Mouse (Mus musculus) spleen, postnatal 36 days (tissue): ENCODE data around the gene Man1c1.

Experiments
- DNase-seq, 2 experiments: peaks; one replicate each; pipeline ENCODE4 v3.0.0; 2022; ENCODE audit warnings: low spot score in 2 of 2, mixed read lengths in 1 of 2

Man1c1 gene

DNA sequence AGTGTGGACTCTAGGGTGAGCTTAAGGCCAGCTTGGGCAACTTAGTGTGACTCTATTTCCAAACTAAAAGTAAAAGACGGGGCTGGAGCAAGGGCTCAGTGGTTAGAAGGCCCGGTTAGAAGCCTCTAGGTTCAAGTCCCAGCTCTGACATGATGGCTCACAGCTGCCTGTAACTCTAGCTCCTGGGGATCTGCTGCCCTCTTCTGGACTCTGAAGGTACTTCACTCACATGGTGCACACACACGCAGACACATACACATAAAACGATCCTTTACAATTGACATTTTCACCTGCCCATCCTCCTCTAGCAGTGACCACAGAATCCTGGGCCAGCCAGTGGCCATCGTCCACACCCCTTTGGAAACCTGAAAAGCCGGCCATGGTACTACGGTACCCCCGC is 154.2 kb downstream of the Man1c1 start:
- DNase-seq, result no peak

DNA sequence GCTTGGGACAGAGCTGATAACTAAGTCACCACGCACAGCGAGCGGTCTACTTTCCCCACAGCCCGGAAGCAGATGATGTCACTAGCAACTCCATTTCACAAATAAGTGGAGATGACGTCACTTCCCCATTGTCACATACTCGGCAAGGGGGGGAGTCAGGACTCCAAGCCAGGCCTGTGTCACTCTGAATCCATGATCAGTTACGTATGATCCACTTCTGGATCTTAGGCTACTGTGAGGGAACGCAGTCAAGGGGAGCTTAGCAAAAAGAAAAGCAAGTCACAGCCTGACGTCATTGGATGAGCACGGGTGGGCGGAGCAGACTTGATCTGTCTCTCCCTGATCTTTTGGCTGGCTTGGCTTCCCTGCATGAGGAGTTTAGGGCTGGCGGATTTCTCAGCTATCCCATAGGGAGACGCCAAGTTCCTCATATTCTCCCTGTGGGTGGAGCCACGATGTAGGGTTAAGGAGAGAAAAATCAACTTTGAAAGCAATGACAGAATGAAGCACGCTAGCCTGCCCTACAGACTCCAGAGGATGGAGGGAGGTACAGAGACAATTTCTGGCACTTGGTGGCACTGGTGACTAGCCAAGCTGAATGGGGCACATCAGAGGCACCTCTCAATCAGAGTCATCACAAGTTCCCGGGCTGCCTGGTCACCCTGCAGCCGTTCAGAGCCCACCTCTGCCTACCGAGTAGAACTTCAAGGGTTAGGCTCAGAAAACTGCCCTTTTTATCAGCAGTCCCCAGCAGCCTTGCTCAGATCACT is 155.7 kb downstream of the Man1c1 start:
- no peak for DNase-seq

DNA sequence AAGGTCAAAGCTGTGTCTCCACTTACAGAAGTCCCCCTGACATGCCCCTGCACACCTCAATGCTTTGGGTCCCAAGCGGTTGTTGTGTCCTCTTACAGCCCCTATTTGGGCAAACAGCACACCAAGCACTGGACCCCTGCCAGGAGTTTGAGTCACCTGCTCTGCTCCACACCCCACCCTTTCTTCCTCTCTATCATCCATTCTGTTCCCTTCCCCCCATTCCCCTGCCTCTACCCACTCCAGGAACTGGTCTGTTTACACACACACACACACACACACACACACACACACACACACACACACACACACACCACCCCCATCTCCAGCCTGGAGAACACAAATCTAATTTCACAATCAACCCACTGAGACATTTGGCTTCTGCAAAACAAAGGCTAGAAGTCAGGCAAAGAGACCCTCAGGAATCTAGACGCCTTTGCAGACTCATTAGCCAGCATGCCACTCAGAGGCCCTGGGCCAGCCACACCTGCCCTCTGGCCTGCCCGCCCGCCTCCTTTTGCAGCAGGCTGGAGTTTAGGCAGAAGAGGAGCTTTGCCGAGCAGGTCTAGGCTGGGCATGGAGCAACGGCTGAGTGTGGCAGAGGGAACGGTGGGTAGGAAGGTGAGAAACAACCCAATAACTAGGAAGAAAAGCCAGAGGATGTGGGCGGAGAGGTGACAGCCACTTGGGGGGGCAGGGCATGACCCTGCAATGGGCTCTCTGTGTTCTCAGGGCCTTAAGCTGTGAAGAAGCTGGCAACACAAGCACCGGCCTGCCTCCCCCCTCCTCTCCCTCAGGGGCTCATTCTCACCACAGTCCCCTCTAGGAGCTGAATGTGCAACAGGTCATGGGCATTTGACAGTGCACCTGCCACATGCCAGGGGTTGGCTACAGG is 157.0 kb downstream of the Man1c1 start:
- DNase-seq, result no peak

DNA sequence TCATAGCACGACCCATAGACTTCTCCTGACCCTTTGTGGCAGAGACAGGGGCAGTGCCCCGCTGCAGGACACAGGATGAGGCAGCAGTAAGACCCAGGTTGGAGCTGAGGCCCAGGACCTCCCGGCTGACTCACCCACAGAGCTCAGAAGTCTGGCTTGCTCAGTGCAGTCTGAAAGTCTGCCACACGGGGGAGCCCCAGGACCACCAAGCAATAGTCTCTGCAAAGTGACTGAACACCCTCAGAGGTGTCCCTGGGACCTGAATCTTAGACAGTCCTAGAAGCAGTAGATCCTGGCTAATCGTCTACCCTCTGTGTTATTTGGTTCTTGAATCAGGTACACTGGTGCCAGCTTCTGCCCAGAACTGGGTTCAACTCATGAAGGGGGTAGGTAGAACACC is 160.8 kb downstream of the Man1c1 start:
- DNase-seq, result peak; percentile 81 to 85

DNA sequence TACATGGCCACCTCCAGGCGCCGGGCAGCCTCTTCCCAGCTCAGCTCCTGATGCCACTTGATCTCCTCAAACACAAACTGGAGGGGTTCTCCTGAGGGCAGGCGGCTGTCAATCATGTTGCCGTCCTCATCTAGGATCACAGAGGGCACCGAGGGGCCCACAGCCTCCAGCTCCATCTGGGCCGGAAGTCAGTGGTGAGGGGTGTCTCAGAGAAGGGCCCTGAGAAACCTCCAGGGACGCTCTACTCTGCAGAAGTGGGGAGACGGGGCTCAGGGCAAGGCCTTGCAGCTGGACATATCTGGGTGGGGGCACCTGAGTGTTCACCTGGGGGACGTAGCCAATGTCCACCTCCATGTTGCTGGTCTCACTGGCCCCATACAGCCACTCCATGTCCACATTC is 161.4 kb downstream of the Man1c1 start:
- no peak for DNase-seq

DNA sequence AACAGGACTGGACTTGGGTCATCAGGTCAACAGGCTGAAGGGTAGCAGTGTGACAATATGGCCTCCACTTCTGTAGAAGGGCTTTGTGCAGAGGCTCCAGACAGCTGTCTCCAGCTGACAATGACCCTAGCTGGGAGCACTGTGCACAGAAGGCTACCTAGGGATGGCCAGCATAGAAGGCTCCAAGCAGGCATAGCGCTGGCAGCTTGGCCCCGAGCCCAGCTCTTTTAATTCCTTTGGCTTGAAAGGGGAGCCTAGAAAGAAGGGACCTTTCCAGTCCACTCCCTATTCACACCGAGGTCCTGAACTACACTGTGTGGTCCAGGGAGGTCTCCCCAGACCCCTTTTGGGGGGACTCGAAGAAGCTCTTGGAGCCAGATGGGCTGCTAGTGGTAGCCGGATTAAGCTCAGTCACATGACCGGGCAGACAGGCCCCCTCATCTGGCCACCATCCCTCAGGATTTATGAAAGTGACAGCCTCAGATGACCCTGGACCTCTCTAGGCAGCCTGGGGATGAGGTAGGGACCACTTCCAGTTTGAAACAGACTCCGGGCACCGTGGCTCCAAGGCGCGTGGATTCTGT is 165.0 kb downstream of the Man1c1 start:
- DNase-seq, result no peak

DNA sequence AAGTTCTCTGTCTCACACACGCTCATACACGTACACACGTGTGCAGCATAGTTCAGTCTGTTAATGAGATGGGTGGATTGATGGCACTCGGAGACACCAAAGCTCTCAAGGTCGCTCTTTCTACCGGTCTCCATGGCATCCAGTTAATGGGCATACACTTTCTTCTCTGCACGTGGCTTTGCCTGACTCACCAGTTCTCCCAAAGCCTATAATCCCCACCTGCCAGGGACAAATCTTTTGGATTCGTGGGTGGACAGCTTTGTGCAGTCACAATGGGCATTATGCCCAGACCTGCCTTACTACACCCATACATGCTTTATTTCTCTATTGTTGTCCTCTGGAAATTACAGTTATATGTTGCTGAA is 168.3 kb downstream of the Man1c1 start:
- DNase-seq, result no peak

DNA sequence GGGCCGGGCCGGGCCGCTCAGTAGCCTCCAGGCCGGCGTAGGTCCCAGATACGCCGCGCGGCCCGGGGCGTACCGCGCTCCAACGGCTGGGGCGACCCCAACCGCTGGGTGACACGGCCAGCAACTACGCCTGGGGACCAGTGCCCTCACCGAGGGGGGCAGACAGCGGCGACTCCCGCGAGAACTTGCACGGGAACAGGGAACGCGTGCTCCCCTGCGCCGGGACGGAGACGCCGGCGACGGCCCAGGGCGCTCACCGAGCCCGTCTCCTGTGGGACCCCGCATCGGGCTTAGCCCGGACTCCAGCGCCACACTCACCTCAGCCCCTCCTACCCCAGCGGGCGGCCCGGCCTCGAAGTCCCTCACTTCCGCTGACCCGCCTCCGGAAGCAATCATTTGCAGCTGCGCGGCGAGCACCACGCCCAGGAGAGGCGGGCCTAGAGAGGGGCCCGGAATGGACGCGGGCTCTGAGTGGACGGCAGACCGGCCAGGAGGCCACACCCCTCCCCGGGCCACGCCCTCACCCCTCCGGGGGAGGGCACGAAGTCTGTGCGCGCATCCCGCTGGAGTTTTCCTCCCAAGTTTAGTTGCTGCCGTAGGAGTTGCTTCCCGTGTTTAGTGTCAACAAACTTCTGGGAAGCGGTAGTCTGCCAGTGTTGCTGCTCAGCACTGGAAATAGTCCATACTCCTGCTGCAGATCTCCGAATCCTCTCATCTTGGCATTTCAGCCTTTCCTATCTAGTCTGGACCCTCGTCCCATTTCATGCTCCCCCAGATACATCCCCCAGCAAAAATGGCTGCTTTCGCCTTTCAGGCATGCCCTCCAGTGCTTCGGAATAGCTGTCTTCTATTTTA is 168.9 kb downstream of the Man1c1 start, which contains the start of gene Mtfr1l:
Gene Mtfr1l (minus strand): TSS at position 456 of the 855 bp plus-strand sequence.
- peak; percentile 98 for DNase-seq

DNA sequence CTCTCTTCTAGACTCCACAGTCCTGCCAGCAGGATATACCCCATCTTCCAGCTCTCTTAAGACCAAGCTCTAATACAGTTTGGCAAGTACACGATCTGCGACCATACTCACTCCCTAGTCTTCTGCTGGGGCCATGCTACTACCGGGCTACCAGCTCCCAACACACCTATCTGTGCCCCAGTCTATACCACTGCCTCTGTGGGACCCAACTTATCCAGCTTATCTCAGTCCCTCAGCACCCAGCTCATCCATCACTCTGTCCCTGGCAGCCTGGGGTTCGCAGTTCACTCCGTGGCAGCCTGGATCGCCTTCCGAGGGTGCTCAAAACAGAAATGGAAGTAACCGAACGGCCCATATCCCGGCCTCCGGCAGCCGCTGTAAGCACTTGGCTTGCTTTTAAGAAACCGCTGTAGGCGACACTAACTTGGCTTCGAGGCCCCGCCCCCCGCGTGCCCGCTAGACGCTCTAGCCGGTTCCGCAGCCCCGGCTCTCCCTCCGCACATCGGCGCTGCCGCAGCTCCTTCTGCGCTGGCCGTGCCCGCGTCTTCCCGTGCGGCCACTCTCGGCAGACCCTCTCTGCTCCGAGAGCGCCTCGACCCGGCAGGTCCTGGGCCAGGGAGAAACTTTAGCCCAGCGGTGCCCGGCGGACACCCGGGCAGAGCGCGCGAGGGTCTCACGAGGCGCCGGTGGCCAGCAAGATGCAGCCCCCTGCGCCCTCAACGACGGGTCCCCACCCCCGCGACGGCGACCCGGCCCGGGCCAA is 169.8 kb downstream of the Man1c1 start:
- DNase-seq, result peak; percentile 74 to 77

DNA sequence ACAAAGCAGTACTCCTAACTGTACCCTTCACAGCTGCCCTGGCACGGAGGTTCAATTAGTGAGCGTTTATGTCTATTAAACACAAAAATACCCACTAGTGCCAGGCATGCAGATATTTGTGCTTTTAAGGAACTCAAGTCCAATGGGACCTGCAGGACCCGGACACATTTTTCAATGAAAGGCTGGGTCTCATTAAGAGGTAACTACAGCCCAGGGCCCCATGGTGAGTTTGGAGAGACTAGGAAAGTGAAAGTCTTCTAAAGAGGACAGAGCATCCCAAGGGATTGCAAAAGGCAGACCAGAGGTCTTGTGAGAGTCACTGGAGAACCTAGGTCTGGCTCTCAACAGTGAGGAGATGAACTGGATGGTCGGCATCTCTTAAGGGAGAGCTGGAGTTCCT is 170.7 kb downstream of the Man1c1 start:
- no peak for DNase-seq

DNA sequence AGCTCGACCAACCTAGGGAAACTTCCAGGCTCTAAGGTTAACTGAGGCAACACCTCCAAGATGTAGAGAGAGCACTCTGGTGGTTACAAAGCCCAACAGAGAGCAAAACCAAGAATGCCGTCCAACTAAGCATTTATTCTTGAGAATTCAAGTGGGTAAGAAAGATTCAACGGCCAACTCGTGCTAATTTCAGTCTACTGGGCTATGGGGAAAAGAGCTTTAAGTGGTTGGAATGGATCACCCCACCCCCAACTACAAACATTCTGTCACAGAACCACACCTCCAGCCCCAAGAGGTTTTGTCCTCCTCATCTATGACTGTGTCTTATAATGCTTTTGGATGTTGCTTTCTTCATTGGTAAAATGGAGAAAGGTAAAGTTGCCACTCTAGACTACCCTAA is 171.2 kb downstream of the Man1c1 start:
- DNase-seq, result no peak

DNA sequence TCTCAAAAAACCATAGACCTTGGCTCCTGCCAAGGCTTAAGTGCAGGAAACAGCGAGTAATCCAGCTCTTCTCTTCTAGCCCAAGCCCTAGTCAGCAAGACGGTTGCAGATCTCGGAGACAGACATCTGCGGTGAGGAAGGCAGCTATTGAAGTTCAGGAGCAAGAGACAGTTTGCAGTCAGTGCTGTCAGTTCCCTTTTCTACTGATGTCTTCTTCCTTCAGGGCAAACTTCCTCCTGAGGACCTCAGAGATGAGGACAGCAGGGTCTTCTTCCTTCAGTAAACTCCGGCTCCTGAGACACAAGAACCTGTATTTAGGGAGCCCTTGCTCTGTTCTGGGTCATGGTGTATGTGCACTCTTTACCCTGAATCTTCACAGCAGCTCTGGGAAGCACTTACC is 177.9 kb downstream of the Man1c1 start:
- no peak for DNase-seq

DNA sequence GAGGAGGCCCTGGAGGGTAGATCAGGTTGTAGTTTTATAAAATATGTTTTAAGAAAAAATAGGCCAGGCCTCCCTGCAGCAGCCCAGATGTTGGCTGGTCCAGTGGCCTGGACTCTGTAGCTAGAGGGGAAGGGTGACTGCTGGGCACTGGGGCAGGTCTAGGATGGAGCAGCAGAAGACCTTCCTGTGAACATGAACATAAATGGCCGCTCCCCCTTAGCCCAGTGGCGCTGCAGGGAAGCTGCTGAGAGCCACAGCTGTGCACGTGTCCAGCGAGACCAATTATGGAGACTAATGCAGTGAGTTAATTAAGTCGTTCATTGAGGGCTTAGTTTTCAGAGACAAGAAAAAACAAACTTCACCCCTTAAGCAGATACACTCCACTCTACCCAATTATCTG is 178.3 kb downstream of the Man1c1 start:
- DNase-seq, result no peak

DNA sequence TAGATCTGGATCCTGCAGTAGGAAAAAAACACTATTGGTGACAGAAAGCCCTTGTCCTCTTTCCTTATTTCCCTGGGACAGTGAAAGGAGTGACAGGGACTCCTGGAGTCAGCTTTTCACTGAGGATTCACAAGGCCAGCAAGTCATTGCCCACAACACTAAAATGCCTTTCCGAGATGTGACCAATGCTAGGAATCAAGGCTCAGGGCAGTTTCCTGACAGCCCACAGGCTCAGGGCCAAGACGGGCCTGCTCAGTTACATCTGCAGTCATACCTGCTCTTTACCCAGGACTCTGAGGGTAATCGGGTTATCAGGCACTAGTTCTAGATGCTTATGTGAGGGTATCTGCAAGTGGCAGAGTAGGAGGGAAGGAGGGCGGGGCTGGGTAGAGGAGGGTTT is 180.6 kb downstream of the Man1c1 start:
- no peak for DNase-seq

DNA sequence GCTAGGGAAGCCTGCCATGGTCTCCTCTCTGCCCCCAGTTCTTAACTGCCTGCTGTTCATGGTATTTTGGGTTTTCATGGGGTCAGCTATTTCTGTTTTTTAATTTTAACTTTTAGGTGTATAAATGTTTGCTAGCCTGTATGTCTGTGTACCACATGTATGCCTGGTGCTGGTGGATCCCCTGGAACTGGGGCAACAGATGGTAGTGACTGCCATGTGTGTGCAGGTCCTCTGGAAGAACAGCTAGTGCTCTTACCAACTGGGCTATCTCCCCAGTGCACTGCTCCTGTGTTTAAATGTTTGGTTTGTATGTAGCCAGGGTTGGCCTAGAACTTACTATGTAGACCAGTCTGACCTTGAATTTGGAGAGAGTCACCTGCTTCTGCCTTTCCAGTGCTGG is 184.8 kb downstream of the Man1c1 start:
- no peak for DNase-seq

DNA sequence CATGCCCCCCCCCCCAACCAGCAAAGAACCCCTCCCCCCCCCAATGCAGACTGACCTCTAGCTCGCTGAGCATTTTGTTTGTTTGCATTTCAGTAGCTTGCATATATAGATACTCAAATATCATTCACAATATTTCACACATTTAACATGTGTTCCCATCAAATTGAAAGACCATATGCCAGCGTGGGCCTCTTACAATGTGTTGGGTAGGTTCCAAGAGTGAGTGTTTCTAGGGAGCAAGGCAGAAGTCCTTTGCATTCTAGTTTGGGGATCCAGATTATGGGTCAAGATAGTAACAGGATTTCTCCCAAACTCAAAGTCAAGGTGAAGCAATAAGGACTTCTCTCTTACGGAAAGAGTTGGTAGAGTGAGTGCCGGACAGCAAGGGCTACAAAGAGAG is 185.5 kb downstream of the Man1c1 start:
- no peak for DNase-seq

DNA sequence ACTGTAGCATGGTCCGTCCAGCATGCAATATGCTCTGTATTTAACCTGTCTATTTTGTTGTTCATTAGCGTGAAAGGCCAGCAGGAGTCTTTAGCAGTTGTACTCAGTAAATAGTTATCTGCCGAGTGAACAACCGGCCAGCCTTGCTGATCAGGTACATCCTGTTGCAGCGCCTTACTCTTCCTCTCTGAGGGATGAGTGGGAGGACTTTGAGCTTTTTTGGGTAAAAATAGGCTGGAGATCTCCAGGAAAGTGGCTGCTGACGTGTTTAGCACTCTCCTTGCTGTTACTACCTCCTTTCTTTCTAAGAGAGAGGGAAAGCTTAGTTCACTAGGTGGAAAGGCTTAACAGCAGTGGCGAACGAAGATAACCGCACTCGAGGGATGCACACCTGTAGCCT is 186.4 kb downstream of the Man1c1 start:
- DNase-seq, result no peak

DNA sequence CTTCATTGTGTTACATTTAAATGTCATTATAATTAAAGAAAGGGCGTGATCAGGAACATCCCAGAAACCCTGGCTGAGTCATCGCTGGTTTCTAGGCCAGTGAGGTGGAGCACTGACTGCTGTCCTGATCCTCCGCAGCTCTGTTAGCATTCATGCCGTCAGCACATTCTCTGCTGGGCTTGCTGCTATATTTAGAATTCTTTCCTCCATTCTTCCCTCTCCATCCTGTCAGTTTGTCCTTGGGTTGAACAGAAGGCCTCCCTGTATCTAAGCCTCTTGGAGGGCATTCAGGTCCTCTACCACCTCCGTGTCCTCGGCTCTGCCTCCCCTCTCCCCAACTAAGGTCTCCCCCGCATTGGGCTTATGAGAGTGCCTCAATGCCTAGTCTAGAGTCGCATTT is 187.1 kb downstream of the Man1c1 start:
- no peak for DNase-seq

DNA sequence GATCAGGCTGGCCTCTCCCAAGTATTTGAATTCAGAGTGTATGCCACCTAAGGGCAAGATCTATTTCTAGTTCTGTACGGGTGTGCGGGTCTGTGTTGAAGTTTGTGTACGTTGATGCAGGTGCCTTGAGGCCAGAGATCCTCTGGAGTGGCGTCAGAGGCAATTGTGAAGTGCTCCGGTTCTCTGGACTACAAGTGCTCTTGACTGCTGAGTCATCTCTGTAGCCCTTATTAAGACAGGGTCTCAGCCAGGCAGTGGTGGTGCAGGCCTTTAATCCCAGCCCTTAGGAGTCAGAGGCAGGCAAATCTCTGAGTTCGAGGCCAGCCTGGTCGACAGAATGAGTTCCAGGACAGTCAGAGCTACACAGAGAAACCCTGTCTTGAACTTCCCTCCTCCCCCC is 188.5 kb downstream of the Man1c1 start:
- DNase-seq, result no peak

DNA sequence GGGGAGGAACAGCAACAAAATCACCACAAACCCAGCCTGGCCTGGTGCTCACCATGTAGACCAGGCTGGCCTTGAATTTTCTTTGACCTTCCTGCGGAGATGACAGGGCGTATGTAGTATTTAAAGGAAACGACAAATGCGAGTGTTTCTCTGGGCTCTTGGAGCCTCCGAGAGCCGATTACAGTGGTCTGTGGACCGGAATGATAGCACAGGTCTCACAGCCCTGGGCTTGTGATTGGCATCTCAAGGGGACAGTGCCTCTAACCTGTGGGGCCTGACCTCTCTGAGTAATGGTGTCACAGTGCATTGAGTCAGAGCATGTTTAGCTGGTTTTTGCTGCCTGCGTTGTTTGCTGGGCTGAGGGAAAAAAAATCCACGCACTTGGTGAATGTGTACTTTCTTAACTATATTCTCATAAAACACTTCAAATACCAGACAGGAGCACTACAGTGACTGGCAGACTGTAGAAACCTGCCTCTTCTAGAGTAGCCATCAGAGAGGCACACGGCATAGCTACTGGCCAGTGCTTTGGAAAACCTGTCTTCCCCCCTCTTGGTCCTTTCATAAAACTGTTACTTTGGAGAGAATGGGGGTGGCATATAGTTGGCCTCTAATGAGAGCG is 189.7 kb downstream of the Man1c1 start:
- DNase-seq, result no peak

DNA sequence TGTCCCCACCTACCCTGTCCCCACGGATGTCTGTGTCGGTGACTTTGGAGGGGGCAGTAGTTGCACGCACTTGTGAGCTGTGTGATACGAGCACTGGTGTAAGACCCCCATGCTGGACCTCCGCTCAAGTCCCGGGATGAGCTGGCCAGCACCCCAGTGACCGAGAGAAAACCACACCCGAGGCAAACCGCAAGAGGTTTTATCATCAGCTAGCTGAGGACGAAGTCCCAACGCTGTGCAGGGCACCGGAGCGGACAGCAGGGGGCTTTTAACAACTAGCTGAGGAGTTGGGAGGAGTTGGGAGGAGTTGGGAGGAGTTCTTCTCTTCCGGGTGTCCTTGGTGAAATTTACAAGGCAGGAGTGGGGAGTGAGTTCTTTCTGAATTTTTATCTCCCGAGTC is 191.3 kb downstream of the Man1c1 start:
- peak; percentile 56 to 73 for DNase-seq
